Mouse (Mus musculus): ENCODE results near the gene Eif6.

DNA sequence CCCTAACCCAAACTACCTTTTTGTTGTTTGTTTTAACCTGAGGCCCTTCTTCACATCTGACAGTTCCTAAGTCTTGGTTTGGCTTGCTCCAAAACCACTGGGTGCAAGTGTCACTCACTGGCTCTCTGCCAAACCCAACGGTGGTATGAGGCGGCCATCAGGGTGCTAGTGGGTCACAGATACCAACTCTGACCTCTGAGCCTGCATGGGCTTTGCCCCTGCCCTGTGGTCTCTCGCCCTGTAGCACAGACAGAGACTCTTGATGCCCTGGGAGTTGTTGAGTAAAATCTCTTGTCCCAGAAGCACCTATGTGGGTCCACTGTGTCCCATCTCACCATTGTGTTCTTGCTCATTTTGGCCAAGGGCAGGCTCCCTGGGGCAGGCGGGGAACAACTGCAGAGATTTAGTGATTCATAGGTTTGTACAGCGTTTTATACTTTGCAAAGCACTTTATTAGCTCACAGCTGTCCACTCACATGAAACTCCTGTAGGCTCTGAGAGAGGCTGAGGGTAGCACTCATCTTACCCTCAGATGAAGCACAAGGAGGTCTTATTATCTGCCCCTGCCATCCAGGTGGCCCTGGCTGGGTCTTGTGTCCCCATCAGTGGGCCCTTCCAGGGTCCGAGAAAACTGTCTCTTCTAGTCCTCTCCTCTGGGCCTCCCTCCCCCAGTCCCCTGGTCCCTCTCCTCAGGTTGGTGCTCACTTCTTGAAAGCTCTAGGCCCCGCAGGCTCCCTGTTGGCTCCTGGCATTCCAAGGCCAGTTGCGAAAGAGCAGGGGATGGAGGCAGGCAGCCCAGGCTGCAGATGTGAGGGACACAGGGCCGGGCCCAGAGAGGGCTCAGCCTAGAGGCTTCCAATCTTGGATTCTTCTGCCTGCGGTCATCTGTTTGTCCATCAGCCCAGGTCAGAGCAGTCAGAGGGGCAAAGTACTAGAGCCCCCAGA is 9.2 kb downstream of the Eif6 start:
- no peak for TF ChIP-seq USF1 (IDR thresholded peaks at IDR 0.05; ENCODE audit: low read depth)
- TF ChIP-seq CTCF (IDR thresholded peaks at IDR 0.05; ENCODE audit: control insufficient read depth, insufficient read depth, insufficient read length), result no peak
- no peak for TF ChIP-seq MYOG (IDR thresholded peaks at IDR 0.05; ENCODE audit: control insufficient read depth, extremely low read depth, insufficient read length)
- TF ChIP-seq MYOD1 (IDR thresholded peaks at IDR 0.05; ENCODE audit: control insufficient read depth, insufficient read length, low read depth), result no peak
- peak; percentile 94 for TF ChIP-seq CEBPB (IDR thresholded peaks at IDR 0.05; ENCODE audit: low read depth)
- TF ChIP-seq MAX (IDR thresholded peaks at IDR 0.05), result no peak
